Mouse (Mus musculus) ES-E14 (cell line): ENCODE measurements around the gene Rai14. TPM values are rescaled to one million over a fixed set of nuclear protein-coding genes. Genes with fewer than 3 reads are reported as not detected.

Experiments
- DNase-seq: peaks from one replicate; pipeline ENCODE4 v3.0.0-alpha.2; 2013; ENCODE audit warnings: low read depth, low spot score
- H3K27ac ChIP-seq: 2 replicates; pipeline ENCODE4 v1.5.1; 2012; ENCODE audit warnings: low read depth, mild to moderate bottlenecking, low read length, moderate library complexity, mixed read lengths; ENCODE audit not compliant: poor library complexity, insufficient read depth, severe bottlenecking
- H3K36me3 ChIP-seq: 2 replicates; pipeline ENCODE4 v1.6.1; 2012; ENCODE audit warnings: mild to moderate bottlenecking, low read length, moderate library complexity, mixed read lengths; ENCODE audit not compliant: control insufficient read depth, poor library complexity, insufficient read depth, severe bottlenecking
- H3K4me1 ChIP-seq, 2 experiments: fragments of 150-350 bp in 1 of 2; sonication (generic) in 1 of 2; 2 replicates each; pipeline ENCODE4 v1.6.1; 2012; ENCODE audit warnings: low read length in 2 of 2, mild to moderate bottlenecking in 1 of 2, mixed read lengths in 1 of 2; ENCODE audit not compliant: control insufficient read depth in 2 of 2, insufficient read depth in 2 of 2, poor library complexity in 1 of 2
- H3K4me3 ChIP-seq, 2 experiments: fragments of 150-350 bp in 1 of 2; sonication (generic) in 1 of 2; 2 replicates each; pipeline ENCODE4 v1.5.1; 2012; ENCODE audit warnings: low read length in 2 of 2, low read depth in 1 of 2, mild to moderate bottlenecking in 1 of 2, mixed read lengths in 1 of 2; ENCODE audit not compliant: insufficient read depth in 1 of 2, poor library complexity in 1 of 2, severe bottlenecking in 1 of 2
- H3K9ac ChIP-seq: 2 replicates; pipeline ENCODE4 v1.6.1; 2012; ENCODE audit warnings: low read depth, mild to moderate bottlenecking, low read length, mixed read lengths; ENCODE audit not compliant: poor library complexity, insufficient read depth, severe bottlenecking
- H3K9me3 ChIP-seq: fragments of 150-350 bp; sonication (generic); 2 replicates; pipeline ENCODE4 v1.6.1; 2012; ENCODE audit warnings: low read depth, mild to moderate bottlenecking, low read length; ENCODE audit not compliant: control insufficient read depth, insufficient read depth
- CHD2 ChIP-seq: IDR thresholded peaks from 2 replicates; pipeline ENCODE4 v1.6.1; 2014; ENCODE audit warnings: mild to moderate bottlenecking, low read depth, low read length, inconsistent platforms
- HCFC1 ChIP-seq: IDR thresholded peaks from 2 replicates; pipeline ENCODE4 v1.6.1; 2012; ENCODE audit warnings: low read length, inconsistent platforms, borderline replicate concordance; ENCODE audit not compliant: insufficient read depth
- MAFK ChIP-seq: IDR thresholded peaks from 2 replicates; pipeline ENCODE4 v1.6.1; 2014; ENCODE audit warnings: mild to moderate bottlenecking, low read depth, low read length, inconsistent platforms; ENCODE audit not compliant: insufficient read depth
- ZC3H11A ChIP-seq: IDR thresholded peaks from 2 replicates; pipeline ENCODE4 v1.6.1; 2012; ENCODE audit warnings: low read depth, mild to moderate bottlenecking, inconsistent platforms, low read length, borderline replicate concordance
- ZNF384 ChIP-seq: IDR thresholded peaks from 2 replicates; pipeline ENCODE4 v1.6.1; 2012; ENCODE audit warnings: low read depth, low read length, inconsistent platforms
- in situ Hi-C, 2 experiments: fragments of 600-800 bp; cut with MboI; formaldehyde crosslinking; loops; one replicate each; pipeline ENCODE4 v1.15.1; 2025; ENCODE audit warnings: low sequenced_read_pairs in 2 of 2, inconsistent platforms in 1 of 2; ENCODE audit not compliant: unreplicated experiment in 2 of 2
- total RNA-seq: library from RNA; depleted of rRNA; stranded (reverse); fragments of 300-350 nt; gene quantifications from 2 replicates; pipeline ENCODE4 v1.2.3, GENCODE M21; 2012

The Rai14 gene
- total RNA-seq, 1 experiment: 35.0 TPM

- no peak overlapping the region for H3K27ac ChIP-seq
- no peak for DNase-seq
- in situ Hi-C loops: no loop called here
Measured at GRCm38 (mm10) chr15:10758808-10759207, 44.4 kb upstream of the Rai14 start.

GRCm38 (mm10) chr15:10751141-10751540 lies 36.7 kb upstream of the Rai14 start:
- Histone ChIP-seq H3K4me3 (no peak overlapping the region), H3K9ac (no peak overlapping the region), H3K27ac (no peak overlapping the region), H3K9me3 (no peaks in the 10 kb centered on the region), H3K36me3 (no peaks in the 10 kb centered on the region), H3K4me1 (0 out of 4 replicates have a peak, but pooled peaks cover 0 to 3% of the 10 kb centered on the region in 2 experiments)
- no peak for TF ChIP-seq ZNF384
- no peak for TF ChIP-seq MAFK
- TF ChIP-seq ZC3H11A: no peak
- no peak for TF ChIP-seq CHD2
- TF ChIP-seq HCFC1: no peak
- in situ Hi-C loops: no loop called here
- DNase-seq: no peak

More at GRCm38 (mm10) chr15:10758808-10759207, 44.4 kb upstream of the Rai14 start:
- no peak for TF ChIP-seq MAFK
- TF ChIP-seq CHD2: no peak
- no peak for TF ChIP-seq HCFC1
- no peak overlapping the region for H3K9ac ChIP-seq
- peaks cover 0 to 2% of the 10 kb centered on the region in 2 experiments; a peak in 2 of 4 replicates for H3K4me1 ChIP-seq
- H3K4me3 ChIP-seq: no peak overlapping the region
- no peaks in the 10 kb centered on the region for H3K36me3 ChIP-seq
- H3K9me3 ChIP-seq: no peaks in the 10 kb centered on the region

DNA sequence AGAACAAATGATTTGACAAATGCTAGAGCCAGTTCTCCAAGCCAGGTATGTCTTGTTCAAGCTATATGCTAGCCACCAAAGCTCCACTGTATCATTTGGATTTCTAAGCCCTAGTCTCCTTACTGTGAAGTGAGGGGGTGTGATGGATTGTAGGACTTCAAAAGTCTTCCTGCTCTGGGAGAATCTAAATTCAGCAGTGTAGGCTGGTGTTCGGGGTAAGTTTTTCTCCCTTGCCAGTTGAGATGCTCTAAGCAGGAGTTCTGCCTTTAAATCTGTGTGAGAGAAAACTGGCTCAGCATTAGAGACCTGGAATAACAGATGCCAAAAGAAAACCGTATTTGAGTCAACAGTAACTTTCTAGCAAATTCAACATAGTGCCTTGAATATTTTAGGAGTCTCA lies 35.9 kb upstream of the Rai14 start:
- H3K27ac ChIP-seq: no peak overlapping the region
- H3K9me3 ChIP-seq: no peaks in the 10 kb centered on the region
- DNase-seq: no peak
- no peaks in the 10 kb centered on the region for H3K36me3 ChIP-seq
- 0 out of 4 replicates have a peak, but pooled peaks cover 0 to 3% of the 10 kb centered on the region in 2 experiments for H3K4me1 ChIP-seq
- no peak overlapping the region for H3K9ac ChIP-seq
- in situ Hi-C loops: no loop called here
- TF ChIP-seq HCFC1 (no peak), MAFK (no peak), ZC3H11A (no peak), ZNF384 (no peak)
- no peak overlapping the region for H3K4me3 ChIP-seq

- Histone ChIP-seq H3K4me1 (0 out of 4 replicates have a peak, but pooled peaks cover 0 to 3% of the 10 kb centered on the region in 2 experiments), H3K9me3 (no peaks in the 10 kb centered on the region), H3K4me3 (no peak overlapping the region), H3K9ac (no peak overlapping the region), H3K27ac (no peak overlapping the region), H3K36me3 (no peaks in the 10 kb centered on the region)
- in situ Hi-C loops: no loop called here
- DNase-seq: no peak
- TF ChIP-seq CHD2 (no peak), HCFC1 (no peak), ZC3H11A (no peak)
Measured at GRCm38 (mm10) chr15:10749678-10750077, 35.3 kb upstream of the Rai14 start.

DNA sequence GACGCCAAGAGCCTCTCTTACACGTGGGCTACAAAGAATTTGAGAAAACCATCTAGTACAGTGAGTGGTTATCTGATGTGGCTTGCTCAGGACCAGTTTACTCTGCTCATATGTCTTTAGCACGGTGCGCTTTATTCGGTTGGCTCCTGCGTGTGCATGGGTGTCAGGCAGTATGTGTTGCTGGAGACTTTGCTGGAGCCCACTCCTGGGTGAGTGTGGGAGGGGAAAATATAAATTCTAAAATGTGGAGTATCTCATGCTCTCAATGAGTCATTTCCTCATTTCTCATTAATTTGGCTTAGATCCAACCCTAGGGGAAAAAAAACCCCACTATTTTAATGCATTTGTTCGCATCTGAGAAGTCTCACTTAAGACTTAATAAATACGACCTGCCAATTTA lies 33.2 kb upstream of the Rai14 start:
- H3K36me3 ChIP-seq: no peaks in the 10 kb centered on the region
- H3K9ac ChIP-seq: no peak overlapping the region
- no peak overlapping the region for H3K4me3 ChIP-seq
- DNase-seq: no peak
- no peak for TF ChIP-seq MAFK
- TF ChIP-seq HCFC1: no peak
- no peak for TF ChIP-seq CHD2
- in situ Hi-C loops: no loop called here
- H3K4me1 ChIP-seq: 0 out of 4 replicates have a peak, but pooled peaks cover 0 to 3% of the 10 kb centered on the region in 2 experiments
- H3K27ac ChIP-seq: no peak overlapping the region
- no peaks in the 10 kb centered on the region for H3K9me3 ChIP-seq
